Mouse (Mus musculus) B cell, adult 2 months (primary cell): ENCODE results near the gene Nsun7.
A peak's percentile ranks its signal among the peaks of the same experiment; 100 is the strongest.
"Not testable (repeated sequence)": the region's sequence is repeated elsewhere in the genome, so short reads cannot be mapped to it uniquely, and the experiment has no call there.

Source experiments
- DNase-seq, 2 experiments: peaks; one replicate each; pipeline ENCODE4 v3.0.0; 2022

Nsun7 gene

DNA sequence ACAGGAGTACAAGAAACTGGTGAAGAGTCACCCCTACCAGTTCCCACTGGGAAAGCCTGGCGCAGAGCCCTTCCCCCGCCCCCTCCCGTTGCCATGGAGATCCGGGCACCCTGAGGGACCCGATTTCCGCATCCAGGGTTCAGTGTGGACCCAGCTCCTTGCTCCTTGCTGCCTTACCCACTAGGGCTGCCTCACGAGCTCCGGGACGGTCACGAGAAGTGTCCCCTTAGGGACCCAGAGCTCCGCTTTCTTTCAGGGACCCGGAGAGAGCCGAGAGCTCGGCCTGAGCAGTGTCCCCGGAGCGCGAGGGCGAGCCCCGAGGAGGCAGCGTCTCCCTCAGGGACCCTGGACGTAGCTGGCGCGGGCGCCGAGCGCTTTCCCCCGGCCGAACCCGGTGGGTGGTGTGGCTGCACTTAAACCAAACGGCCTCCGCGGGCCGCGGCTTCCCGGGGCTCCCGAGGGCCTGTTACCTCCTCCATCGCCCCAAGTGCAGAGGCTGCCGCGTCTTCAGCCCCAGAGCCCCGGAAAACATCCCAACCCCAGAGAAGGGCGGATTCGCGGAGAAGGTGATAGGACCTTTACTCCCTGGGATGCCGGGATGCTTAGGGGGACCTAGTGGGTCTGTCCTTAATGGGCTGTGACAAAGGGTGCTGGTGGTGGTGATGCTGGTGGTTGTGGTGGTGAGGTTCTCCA is at the start of gene Nsun7:
Gene Nsun7 (plus strand): TSS at position 142 of the 693 bp plus-strand sequence.
- peak; percentile 39 to 41 for DNase-seq

DNA sequence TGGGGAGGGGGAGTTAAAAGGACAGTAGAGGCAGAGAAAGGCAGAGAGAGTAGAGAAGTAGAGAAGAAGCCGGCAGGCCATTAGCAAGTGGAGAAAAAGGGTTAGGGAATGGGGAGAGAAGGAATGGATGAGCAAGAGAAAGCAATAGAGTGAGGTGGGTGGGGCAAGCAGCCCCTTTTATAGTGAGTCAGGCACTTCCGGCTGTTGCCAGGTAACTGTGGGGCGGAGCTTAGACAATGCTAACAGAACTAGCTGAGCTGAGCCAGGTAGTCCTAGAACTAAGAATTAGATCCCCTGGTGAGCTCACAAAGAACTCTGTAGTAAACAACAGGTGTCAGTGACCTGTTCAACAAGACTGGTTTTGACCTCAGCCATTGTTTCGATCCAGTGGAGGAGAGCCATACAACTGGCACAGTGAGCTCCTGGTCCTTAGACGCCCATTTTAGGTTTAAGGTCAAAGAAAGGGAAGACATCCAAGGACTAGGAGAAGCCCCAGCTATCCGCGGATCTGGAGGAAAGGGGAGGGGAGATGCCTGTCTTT is 45.2 kb upstream of the Nsun7 start:
- DNase-seq, result no peak

DNA sequence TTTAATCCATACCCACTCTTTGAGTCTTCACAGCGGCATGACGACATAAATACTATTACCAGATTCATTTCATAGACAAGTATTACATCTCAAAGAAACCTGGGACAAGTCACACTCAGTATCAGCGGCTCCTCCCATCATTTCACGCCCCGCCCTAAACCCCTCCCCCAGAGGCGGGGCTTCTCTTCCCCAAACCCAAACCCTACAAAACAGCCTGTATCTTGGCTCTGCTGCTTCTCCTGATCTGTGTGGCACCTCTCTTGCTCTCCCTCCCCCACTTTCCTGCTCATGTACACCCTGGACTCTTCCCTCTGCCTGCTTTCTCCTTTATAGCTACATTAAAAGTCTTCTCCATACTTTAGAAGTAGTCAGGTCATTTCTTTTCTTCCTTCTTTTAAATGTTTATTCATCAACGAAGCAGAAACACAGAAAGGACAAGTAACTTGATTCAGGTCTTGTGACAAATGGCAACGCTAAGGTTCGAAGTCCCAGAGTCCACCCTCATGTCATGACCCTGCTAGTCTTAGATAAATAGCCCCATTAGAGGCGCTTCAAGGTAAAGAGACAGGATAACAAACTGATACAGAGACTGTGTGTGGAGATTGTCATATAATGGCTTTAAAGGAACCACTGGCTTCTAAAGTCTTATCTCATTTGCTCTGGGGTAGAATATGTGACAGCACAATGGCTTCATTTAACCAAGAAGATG is 44.0 kb upstream of the Nsun7 start:
- no peak for DNase-seq

DNA sequence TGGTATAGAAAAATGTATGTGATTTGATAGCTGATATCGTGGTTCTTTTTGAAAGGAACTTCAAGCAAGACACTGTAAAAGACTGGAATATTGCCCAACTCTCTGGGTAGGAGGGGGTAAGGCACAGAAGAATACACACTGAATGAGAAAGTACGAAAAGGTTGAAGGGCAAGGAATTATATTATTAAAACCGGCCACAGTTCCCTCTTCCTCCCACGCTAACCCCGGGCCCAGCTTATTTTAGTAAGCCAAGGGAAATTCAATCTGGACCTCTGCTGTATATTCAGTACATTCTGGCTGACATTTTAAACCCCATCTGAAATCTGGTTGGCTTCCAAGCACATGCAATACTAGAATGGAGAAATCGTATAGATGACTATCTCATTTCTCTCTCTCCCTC is 40.0 kb upstream of the Nsun7 start:
- no peak for DNase-seq

DNA sequence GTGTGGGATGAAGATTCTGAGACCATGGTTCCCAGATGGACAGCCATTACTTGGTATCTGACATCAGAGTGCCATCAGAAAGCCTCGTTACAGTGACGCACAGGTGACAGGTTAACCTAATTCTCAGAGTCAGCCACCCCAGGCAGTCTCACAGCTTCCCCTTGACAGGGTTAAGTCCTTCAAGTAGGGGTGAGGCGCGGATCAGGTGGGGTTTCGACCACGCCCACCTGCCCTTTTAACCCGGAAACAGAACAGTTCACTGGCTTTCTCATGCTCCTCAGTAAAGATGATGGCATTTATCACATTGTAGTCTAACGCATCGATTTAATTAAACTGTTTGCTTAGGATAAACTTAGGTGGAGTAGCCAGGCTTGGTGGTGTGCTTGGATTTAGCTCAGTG is 39.1 kb upstream of the Nsun7 start:
- DNase-seq, result no peak

DNA sequence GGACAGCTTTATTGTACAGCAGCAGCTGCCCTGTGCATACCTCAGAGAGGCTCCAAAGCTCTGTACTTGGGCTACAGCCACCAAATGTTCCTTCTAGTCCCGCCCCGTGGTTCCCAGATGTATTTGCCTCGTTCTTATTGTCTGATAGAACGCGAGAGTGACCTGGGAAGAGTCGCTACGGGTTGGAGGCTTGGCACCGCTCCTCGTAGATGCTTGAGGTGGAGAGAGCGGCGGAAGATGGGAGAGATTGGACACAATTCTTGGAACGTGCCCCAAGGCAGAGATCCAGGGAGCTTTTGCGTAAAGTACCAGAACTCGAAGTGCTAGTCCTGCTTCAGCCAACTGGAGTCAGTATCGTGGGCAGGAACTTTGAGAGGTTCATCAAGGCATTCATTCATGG is 36.8 kb upstream of the Nsun7 start:
- DNase-seq, result no peak

DNA sequence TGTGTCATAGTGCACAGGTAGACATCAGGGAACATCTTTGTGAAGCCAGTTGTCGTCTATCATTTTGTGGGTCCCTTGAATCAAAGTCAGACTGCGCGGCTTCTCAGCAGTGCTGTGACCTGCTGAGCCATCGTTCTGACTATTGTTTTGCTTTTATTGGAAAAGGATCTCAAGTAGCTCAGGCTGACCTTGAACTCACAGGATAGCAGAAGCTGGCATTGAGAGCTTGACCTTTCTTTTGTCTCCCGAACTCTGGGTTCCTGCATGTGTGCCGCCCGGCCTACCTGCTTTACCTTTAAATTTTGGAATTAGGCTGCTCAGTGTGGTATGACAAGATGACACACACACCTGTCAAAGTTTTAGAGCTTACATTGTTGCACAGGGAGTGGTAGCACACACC is 33.2 kb upstream of the Nsun7 start:
- no peak for DNase-seq

DNA sequence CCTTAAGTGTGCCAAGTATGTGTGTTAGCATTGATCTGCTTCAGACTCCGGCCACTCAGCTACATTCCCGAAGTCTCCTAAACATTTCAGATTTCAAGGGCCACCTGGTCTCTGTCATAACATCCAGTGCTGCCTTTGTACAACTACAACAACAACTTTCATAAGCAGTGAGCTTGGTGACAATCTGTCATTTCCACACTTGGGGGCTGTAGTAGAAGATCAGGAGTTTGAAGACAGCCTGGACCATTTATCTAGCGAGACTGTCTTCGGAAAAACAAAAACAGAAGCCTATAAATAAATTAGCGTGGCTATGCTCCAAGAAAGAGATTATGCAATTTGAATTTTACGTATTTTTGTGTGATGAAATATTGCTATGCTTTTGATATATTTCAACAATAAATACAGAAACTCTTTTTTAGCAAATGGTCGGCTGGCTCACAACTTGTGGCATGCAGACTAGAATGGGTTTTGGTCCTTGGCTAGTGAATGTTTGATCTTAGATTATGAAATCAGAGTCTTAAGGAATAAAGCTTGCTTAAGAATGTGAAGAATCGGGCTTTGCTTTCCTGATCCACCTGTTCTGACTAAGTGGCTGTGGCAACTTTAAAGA is 27.9 kb upstream of the Nsun7 start:
- no peak for DNase-seq

DNA sequence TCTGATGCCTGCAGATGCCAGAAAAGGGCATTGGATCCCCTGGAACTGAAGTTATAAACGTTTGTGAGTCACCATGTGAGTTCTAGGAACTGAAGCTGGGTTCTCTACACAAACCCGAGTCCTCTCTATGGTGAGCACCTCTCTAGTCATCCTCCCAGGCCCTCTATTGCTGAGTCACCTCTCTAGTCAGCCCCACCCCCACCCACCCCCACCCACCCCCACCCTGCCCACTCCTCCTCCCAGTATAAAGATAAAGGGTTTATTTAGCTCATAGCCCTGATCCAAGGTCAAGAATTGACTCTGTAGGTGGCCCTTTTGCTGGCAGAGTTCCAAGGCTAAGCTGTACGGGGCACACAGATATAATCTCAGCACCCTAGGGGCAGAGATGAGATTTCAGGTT is 27.2 kb upstream of the Nsun7 start:
- DNase-seq, result no peak

DNA sequence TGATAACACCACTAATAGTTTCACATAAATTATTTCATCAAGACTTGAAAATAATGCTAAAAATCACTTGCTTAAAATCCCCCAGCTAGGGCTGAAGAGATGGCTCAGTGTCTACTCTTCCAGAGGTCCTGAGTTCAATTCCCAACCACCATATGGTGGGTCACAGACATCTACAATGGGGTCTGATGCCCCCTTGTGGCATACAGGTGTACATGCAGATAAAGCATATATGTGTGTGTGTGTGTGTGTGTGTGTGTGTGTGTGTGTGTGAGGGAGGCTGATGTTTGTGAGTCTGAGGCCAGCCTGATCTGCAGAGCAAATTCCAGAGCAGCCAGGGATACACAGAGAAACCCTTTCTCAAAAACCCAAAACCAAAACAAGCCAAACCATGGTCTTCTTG is 17.8 kb upstream of the Nsun7 start:
- peak; percentile 54 to 58 for DNase-seq

DNA sequence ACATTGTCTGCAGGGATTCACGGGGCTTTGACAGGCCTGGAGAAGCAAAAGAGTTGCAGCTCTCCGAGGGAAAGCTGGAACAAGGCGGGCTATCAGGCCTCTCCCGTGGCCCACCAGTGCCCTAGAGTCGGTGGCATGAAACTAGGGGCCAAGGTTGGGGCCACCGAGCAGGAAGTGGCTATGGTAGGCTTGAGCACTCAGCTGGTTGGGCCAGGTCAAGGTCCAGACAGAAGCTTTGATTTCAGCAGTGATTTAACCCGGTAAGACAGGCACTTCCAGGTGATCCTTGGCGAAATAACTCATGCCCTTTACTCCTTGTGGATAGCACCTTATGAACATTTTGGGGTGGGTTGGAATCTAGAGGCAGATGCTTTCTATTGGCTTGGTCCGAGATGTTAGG is 16.2 kb upstream of the Nsun7 start:
- no peak for DNase-seq

DNA sequence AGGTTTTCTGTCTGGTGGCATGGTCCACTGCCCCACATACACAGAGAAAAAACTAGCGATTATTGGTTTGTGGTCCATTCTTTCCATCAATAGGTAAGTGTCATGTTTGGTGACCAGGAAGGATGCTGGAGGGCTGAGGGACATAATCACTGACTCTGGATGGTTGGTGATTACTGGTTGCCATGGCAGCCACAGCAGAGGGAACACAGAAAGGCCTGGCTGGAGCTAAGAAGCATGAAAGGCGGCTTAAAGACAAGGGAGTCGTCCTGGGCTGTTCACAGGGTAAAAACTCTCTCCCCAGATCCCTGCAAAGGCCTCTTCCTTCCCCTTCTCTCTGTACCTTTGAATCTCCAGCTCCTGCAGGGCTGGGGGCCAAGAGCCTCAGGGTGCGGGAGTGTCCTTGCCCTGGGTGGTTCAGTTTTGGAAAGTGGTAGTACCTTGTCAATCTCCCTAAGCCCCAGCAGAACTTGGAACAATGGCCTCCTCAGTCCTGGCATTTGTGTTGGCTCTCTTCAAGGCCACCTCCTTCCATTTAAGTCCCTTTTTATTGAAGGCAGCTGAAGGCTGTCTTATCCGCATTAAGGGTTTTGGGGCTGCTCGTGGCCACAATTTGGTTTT is 15.5 kb upstream of the Nsun7 start:
- no peak for DNase-seq

DNA sequence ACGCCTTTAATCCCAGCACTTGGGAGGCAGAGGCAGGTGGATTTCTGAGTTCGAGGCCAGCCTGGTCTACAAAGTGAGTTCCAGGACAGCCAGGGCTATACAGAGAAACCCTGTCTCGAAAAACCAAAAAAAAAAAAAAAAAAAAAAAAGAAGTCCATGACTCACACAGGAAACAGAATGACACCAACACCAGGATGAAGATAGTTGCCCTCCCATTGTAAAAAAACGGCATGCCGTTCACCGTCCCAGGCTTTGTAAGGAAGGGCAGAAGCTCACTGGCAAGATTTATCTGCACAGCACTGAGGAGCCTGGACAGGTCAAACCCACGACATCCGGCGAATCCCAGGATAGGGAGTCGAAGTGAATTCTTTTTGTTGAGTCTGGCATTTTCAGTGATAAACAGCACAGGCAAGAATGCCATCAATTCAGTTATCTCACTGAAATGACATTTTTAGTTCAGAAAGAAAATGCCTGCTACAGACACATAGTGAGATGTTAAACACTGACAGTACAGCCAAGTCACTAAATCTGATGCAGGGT is 13.7 kb upstream of the Nsun7 start:
- no peak for DNase-seq

DNA sequence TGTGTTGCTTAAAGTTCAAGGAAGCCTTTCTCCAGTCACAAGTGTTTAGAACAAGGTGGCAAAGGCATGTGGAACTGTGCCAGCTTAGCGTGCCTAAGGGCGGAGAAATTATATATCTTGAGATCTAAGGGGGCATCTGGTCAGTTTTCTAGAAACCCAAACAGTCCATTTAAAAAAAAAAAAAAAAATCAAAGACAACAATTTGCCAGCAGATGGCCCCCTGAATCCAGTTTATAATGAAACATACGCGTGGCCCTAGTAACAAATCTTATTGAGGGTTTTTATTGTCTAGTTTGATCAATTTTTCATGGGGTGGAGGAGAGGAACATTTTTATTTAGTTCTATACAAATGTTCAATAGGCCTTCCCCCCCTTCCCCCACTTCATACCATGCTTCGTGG is 6.5 kb upstream of the Nsun7 start:
- DNase-seq, result no peak

DNA sequence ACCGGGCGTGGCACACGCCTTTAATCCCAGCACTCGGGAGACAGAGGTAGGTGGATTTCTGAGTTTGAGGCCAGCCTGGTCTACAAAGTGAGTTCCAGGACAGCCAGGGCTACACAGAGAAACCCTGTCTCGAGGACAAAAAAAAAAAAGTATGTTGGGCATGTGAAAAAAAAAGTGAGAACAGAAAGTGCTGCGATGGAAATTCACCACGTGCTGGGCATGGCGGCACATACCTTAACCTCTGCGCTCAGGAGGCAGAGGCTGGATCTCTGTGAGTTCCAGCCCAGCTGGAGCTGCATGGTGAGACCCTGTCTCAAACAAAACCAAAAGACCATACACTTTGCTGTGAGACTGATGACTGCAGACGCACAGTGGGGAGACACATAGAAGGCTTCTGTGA is 4.7 kb upstream of the Nsun7 start:
- DNase-seq, result no peak

DNA sequence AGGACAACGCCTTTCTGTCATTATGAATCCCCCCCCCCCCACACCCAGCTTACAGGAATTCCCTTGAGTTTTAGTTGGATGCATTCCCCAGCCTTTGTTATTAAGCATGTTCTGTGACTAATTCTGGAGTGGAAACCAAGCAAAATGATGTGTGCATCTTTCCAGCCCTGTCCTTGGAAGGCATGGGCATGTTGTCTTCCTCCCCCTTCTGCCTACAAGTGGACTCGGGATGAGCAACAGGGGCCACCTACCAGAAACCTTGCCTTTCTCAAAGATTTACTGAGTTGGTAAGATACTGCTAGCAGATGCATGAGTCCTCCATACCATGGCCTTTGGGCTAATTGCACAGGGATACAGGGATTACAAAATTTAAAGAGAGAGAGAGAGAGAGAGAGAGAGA is 697 bp upstream of the Nsun7 start:
- no peak for DNase-seq

DNA sequence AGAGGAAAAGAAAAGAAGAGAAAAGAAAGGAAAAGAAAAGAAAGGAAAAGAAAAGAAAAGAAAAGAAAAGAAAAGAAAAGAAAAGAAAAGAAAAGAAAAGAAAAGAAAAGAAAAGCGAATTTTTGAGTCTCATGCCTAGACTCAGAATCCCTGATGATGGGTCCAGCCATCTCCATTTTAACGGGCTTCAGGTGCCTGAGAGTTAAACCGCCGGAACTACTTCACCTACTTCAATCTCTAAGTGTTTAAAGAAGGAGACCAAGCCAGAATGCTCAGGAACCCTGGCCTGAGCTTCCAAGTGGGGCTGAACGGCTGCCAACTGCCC is 304 bp upstream of the Nsun7 start:
- DNase-seq, result not testable (repeated sequence)

DNA sequence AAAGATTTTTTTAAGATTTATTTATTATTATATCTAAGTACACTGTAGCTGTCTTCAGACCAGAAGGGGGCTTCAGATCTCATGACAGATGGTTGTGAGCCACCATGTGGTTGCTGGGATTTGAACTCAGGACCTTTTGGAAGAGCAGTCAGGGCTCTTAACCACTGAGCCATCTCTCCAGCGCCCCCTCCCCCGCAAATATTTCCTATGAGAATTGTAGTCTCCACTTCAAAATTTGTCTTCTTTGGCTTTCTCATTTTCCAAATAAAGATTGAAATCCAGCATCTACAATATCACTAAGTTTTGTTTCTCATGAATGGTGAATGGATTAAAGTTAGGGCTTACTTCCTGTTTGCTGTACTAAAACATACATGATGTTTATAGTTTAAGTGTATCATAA is 2.8 kb downstream of the Nsun7 start:
- DNase-seq, result no peak

DNA sequence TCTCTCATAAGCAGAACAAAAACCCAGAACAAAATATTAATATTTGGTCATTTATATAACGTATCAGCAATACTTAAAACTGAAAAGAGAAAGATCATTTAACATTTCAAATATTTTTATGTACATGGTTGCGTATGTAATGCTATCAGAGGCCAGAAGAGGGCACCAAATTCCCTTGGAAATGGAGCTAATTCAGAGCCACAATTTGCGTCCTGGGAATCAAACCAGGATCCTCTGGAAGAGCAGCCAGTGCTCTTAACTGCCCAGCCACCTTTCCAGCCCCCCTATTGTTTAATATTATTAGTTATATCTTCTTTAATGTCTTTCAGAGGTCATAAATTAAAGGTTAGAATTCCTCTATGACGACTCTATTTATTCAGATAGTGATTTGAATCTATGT is 3.7 kb downstream of the Nsun7 start:
- DNase-seq, result peak; percentile 27 to 36

DNA sequence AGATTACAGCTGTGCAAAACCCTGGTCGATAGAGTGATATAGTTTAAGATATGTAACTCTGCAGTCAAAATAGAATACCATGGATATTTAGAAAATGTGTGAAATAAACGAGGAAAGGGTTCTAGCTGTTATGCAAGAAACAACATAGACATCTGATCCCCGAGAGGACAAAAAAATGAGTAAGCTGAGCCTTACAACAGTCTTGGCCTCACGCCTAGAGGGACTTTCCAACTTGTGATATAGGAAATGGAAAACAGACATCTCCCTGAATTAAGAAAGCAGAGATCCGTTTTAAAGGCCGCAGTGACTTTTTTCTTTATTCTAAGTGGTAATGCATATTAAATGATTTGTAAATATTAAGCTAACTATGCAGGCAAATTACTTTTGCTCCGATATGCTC is 9.9 kb downstream of the Nsun7 start:
- no peak for DNase-seq

DNA sequence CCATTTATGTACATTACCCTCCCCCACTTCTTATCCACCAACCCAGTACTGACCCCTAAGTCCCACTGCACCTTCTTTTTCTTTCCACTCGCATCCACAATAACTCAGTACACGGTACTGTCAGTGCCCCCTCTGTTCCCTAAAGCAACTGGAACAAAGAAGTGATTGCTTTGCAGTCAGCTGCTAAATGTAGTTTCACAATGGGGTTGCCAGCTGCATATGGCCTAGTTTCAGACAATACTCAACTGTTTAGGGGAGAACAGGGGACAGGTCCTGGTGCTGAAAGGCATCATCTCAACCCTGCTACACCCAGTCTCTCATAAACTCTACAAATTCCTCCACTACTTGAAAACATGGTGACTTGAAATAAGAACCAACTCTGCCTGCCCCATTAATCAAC is 11.4 kb downstream of the Nsun7 start:
- DNase-seq, result no peak

DNA sequence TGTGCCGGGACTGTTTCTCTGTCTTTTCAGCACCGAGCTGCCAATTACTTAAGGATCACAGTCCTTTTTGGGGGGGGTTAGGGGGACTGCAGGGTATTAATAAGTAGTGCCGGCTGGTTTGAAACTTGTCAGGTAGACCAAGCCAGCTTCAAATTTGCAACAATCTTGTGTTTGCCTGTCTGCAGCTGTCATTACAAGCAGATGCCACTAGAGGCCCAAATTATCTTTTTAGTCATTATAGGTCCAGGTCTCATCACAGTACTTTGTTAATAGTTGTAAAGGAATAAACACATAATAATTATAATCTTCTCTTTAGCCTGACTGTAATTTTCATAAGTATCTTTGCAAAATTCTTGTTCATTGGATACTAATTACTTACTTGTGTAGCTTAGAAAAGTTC is 14.7 kb downstream of the Nsun7 start:
- no peak for DNase-seq

DNA sequence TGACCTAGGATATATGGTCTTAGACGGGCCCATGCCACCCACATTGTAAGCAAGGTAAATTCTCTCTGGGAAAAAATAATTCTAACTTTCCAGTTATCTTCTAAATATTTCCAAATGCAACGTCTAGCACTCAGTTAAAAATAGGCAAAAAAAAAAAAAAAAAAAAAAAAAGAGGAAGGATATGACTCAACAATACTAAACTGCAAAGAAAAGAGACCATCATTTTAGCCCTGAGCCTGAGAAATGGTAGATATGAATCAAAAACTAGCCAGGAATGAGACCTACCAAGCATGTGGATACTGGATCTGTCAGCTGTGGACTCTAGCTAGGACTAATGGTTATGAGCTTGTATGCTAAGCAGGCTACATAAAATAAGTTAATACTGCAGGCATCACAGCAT is 20.0 kb downstream of the Nsun7 start:
- no peak for DNase-seq

DNA sequence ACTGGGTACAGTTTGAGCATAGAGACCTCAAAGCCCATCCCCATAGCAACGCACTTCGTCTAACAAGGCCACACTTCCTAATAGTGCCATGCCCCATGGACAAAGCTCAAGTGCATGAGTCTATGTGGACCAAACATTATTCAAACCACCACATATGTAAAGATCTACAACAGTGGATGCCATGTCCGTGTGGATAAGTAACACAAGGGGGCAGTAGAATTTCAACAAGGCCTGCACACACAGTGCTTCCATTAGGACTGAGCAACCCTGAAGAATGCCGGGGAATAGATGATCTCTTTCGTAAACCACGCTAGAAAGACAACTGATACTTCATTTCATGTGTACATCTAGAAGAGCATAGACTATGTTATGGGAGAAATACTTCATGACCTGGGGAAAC is 21.0 kb downstream of the Nsun7 start:
- DNase-seq, result no peak
